Mouse (Mus musculus) small intestine, adult 2 months (tissue): Measurements from ENCODE around the gene Slc5a6.

Experiments
- CTCF ChIP-seq: fragments of 200-500 bp; IDR thresholded peaks from 2 replicates; pipeline ENCODE4 v1.5.1; 2012; ENCODE audit warnings: low read depth, mild to moderate bottlenecking, control low read depth, inconsistent platforms, low read length, moderate library complexity, mixed read lengths; ENCODE audit not compliant: insufficient replicate concordance, insufficient read length; ENCODE audit errors: extremely low read depth
- POLR2A ChIP-seq: fragments of 200-500 bp; IDR thresholded peaks from 2 replicates; pipeline ENCODE4 v1.6.1; 2012; ENCODE audit warnings: low read depth, mild to moderate bottlenecking, control low read depth, inconsistent platforms, low read length, moderate library complexity

DNA sequence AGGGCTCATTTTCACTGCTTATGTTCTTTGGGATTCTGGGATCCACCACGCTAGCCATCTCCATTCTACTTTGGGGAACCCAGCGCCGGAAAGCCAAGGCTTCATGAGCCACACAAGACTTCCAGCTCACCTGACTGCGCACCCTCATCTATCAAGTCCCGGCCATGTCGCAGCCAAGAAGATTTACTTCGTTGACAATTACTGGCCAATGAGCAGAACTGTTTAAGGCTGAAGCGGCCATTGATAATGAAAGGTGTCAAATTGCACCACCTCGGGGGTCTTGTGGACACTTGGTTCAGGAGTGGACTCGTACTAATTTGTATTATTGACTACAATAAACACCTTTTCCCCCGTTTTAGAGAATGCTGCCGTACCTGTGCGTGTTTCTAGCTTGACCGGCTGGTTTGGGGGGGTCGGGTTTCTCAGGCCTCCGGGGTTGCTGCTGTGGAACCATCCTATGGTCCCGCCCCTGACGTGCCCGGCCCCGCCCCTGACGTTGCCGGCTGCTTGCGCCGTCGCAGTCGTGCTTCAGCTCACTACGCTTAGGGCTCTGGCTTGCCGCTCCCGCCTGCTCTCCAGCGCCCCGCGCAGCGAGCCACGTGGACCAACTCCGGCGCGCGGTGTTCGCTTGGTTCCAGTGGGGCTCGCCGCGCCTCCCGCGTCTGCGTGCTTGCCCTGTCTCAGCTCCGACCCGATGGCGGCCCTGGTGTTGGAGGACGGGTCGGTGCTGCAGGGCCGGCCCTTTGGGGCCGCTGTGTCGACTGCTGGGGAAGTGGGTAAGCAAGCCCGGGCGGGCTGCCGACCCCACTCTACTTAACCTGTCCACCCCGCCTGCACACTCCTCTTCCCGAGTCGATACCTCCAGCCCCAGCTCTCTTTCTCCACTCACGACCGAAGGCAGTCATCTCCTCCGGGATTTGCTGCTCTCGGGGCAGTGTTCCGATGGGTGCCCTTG lies 5.8 kb upstream of the Slc5a6 start, which contains the start of gene Cad:
- TF ChIP-seq CTCF (no peak), POLR2A (no peak; the same call in 1 of the 2 replicates)
